Mouse (Mus musculus) neural tube, embryonic 13.5 days (tissue): ENCODE measurements around the gene Ogfod3. TPM values are rescaled to one million over a fixed set of nuclear protein-coding genes. Genes with fewer than 3 reads are reported as not detected.

Source experiments
- ATAC-seq: fragments of 200-750 bp; cut with Nextera tagmentation; 2 replicates; pipeline ENCODE4 v1.8.0; 2017; ENCODE audit warnings: low read depth, mild to moderate bottlenecking, moderate TSS enrichment, moderate library complexity
- H3K27ac ChIP-seq: fragments of 300-500 bp; sonication (generic); replicated peaks from 2 replicates; pipeline ENCODE4 v1.5.1; 2015; ENCODE audit warnings: moderate library complexity, mild to moderate bottlenecking, inconsistent platforms
- H3K27me3 ChIP-seq: fragments of 300-500 bp; sonication (generic); 2 replicates; pipeline ENCODE4 v1.6.1; 2015; ENCODE audit warnings: mild to moderate bottlenecking, inconsistent platforms
- H3K36me3 ChIP-seq: fragments of 300-500 bp; sonication (generic); 2 replicates; pipeline ENCODE4 v1.6.1; 2015; ENCODE audit warnings: mild to moderate bottlenecking, inconsistent platforms
- H3K4me1 ChIP-seq: fragments of 300-500 bp; sonication (generic); replicated peaks from 2 replicates; pipeline ENCODE4 v1.6.1; 2015; ENCODE audit warnings: inconsistent platforms
- H3K4me2 ChIP-seq: fragments of 300-500 bp; sonication (generic); 2 replicates; pipeline ENCODE4 v1.6.1; 2015; ENCODE audit warnings: inconsistent platforms, mild to moderate bottlenecking, moderate library complexity
- H3K4me3 ChIP-seq: fragments of 300-500 bp; sonication (generic); 2 replicates; pipeline ENCODE4 v1.5.1; 2015; ENCODE audit warnings: mild to moderate bottlenecking, inconsistent platforms
- H3K9ac ChIP-seq: fragments of 300-500 bp; sonication (generic); 2 replicates; pipeline ENCODE4 v1.6.1; 2015; ENCODE audit warnings: moderate library complexity, mild to moderate bottlenecking, inconsistent platforms
- H3K9me3 ChIP-seq: fragments of 300-500 bp; sonication (generic); 2 replicates; pipeline ENCODE4 v1.6.1; 2016; ENCODE audit warnings: inconsistent platforms
- WGBS: fragments of 180-500 bp; shearing (Covaris S2); methylation state at CpG from one replicate; pipeline ENCODE4 v1.1.7; 2015; 5-methylcytosine and 5-hydroxymethylcytosine counted together
- polyA plus RNA-seq: library from polyadenylated mRNA; unstranded; fragments of >200 nt; fragmentation: Nextera tagmentation; extraction: Ambion mirVana; gene quantifications from 2 replicates; pipeline ENCODE4 v1.2.1, GENCODE M21; 2015

Ogfod3 gene
- polyA plus RNA-seq, 1 experiment from 2014 or later: 26.3 TPM

DNA sequence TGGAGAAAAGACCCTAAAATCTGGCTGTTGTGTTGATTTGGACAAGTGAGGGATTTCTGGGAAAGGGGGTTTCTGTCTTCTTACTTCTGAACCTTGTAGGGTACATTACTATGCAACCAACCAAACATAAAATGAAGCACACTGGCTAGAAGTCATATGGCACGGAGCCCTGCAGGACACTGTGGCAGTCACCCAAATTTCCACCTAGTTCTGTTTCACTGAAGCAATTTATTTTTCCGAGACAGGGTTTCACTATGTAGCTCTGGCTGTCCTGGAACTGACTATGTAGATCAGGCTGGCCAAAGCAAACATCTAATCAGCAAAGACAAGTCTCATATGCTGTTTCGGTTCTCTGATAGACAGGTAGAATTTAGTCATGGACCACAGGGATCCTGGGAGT is 14.8 kb downstream of the Ogfod3 start:
- Histone ChIP-seq H3K4me3 (no peak overlapping the region), H3K4me1 (no peaks in the 10 kb centered on the region), H3K9ac (no peak overlapping the region), H3K27ac (no peak overlapping the region), H3K4me2 (no peak overlapping the region), H3K36me3 (peaks cover 18% of the 10 kb centered on the region), H3K27me3 (no peaks in the 10 kb centered on the region), H3K9me3 (no peaks in the 10 kb centered on the region)
- 90% methylated on average over 3 of the region's 3 CpGs for WGBS
- ATAC-seq: no peak

DNA sequence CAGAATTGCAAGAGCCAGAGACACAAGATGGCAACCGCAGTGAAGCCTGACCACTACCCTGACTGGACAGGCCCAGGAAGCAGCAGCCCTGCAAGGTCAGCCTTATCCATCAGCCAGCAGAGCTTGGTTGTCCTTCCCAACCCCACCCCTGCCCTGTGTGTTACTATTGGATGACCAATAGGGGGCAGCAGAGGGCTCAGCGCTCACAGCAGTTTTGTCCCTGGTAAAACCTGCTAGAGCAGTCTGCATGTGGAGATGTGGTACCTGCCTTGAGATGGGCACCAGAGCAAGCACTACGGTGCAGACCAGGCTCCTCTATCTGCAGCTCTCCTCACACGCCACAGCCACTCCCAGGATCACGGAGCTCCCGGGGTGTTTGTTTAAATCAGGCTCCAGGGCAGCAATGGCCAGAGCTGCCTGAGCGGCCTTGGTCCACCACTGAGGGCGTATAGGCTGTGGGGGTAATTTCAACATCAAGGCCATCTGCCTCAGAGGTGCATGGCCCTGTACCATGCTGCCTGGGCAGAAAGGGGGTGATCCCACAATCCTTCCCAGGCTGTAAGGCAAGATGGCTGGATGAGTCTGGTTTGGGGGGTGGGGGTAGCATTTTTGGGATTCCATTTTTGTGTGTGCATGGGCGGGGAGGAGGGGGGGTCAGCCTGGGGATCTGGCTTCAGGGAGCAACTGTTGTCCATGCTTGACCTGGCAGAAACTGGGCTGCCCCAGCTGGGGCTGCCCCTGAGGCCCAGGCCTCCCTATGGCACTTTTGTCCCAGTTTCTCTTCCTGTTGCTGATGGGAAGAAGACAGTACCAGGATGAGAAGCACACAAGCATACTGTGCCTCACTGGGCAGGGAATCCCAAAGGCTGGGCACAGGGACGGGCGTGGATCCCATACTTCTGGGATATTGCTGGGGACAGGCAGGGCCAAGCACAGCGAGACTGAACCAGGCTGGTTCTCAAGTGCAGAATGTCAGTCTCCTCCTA is 27.9 kb downstream of the Ogfod3 start:
- Histone ChIP-seq H3K36me3 (peaks cover 9% of the 10 kb centered on the region; the same call in 1 of the 2 replicates), H3K4me3 (no peak overlapping the region), H3K4me2 (no peak overlapping the region), H3K9me3 (no peaks in the 10 kb centered on the region), H3K27me3 (no peaks in the 10 kb centered on the region), H3K27ac (no peak overlapping the region), H3K9ac (no peak overlapping the region), H3K4me1 (no peaks in the 10 kb centered on the region; the same call in 1 of the 2 replicates)
- 59% methylated on average over 12 of the region's 12 CpGs for WGBS
- ATAC-seq: no peak

DNA sequence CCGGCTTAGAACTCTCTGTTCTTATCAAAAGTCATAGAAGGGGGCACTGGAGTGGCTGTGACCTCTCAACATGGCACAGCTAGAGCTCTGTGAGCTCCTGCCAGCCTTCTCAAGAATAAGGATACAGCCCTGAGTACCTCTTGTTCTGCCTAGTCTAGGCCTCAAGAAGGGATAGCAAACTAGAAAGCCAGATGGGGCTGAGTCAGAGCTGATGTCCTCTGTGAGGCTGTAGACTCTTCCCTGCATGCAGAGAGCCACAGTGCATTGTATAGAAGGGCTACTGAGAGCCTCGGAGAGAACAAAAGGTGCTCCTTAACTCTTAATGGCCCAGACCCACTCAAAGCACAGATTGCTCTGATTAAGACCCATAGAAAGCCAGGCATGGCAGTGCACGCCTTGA is 30.3 kb downstream of the Ogfod3 start:
- Histone ChIP-seq H3K9me3 (no peaks in the 10 kb centered on the region), H3K4me3 (no peak overlapping the region), H3K4me2 (no peak overlapping the region), H3K4me1 (no peaks in the 10 kb centered on the region; the same call in 1 of the 2 replicates), H3K9ac (no peak overlapping the region), H3K36me3 (0 out of 2 replicates have a peak, but pooled peaks cover 8% of the 10 kb centered on the region), H3K27ac (no peak overlapping the region), H3K27me3 (no peaks in the 10 kb centered on the region)
- 39% methylated on average over 3 of the region's 3 CpGs for WGBS
- no peak for ATAC-seq

DNA sequence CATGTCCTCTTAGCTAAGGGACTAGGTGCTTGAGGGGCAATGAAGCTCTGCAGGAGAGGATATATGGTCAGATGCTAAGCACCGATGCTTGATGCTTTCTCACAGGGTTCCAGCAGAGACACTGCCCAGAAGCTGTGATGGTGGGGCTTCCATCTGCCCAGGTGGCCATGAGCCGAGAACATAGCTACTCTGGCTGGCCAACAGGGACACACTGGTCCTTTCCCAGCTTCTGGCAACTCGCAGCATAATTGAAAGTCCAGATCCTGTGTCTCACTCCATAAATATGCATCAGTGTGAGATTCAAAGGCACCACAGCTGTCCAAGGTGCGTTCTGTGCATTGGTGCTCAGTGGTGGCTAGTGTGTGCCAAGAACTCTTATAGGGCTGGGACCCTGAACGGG is 31.3 kb downstream of the Ogfod3 start:
- Histone ChIP-seq H3K9me3 (no peaks in the 10 kb centered on the region), H3K4me2 (no peak overlapping the region), H3K36me3 (0 out of 2 replicates have a peak, but pooled peaks cover 8% of the 10 kb centered on the region), H3K4me3 (no peak overlapping the region), H3K27ac (no peak overlapping the region), H3K27me3 (no peaks in the 10 kb centered on the region), H3K4me1 (no peaks in the 10 kb centered on the region; the same call in 1 of the 2 replicates), H3K9ac (no peak overlapping the region)
- no peak for ATAC-seq
- WGBS: 75% methylated on average over 5 of the region's 5 CpGs

DNA sequence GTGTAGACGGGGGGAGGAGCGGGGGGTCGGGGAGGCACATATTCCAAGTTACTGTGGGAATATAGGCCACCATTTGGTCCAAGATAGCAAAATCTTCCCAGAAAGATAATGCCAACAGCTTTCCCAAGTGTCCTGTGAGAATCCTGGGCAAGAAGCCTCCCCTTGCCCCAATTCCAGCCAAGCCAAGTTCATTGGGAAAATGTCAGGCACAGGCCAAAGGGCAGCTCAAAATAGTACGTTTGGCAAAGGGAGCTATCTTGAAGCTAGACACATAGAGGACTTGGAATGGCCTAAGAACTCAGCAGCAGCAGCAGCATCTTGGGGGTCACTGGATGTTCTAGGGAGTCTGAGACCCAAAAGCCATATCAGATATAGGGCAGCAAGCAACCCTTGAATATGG is 40.8 kb downstream of the Ogfod3 start:
- no peak overlapping the region for H3K4me3 ChIP-seq
- no peak for ATAC-seq

DNA sequence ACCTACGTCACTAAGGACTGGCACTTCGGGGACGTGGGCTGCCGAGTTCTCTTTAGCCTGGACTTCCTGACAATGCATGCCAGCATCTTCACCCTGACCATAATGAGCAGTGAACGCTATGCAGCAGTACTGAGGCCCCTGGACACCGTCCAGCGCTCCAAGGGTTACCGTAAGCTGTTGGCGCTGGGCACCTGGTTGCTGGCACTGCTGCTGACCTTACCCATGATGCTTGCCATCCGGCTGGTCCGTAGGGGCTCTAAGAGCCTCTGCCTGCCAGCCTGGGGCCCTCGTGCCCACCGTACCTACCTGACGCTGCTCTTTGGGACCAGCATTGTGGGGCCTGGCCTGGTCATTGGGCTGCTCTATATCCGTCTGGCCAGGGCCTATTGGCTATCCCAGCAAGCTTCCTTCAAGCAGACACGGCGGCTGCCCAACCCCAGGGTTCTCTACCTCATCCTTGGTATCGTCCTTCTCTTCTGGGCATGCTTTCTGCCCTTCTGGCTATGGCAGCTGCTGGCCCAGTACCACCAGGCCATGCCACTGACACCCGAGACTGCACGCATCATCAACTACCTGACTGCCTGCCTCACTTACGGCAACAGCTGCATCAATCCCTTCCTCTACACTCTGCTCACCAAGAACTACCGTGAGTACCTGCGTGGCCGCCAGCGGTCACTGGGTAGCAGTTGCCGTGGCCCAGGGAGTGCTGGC is 43.7 kb downstream of the Ogfod3 start:
- peaks cover 9% of the 10 kb centered on the region for H3K4me1 ChIP-seq
- WGBS: 94% methylated on average over 26 of the region's 26 CpGs
- no peak overlapping the region for H3K4me3 ChIP-seq
- no peak overlapping the region for H3K27ac ChIP-seq
- no peak overlapping the region for H3K4me2 ChIP-seq
- peaks cover 31% of the 10 kb centered on the region for H3K27me3 ChIP-seq
- no peaks in the 10 kb centered on the region for H3K9me3 ChIP-seq
- no peak for ATAC-seq
- H3K36me3 ChIP-seq: no peaks in the 10 kb centered on the region
- H3K9ac ChIP-seq: no peak overlapping the region

More for the DNA sequence above, 40.8 kb downstream of the Ogfod3 start:
- H3K4me2 ChIP-seq: no peak overlapping the region
- H3K9ac ChIP-seq: no peak overlapping the region
- H3K4me1 ChIP-seq: no peaks in the 10 kb centered on the region
- H3K27me3 ChIP-seq: peaks cover 5% of the 10 kb centered on the region; the same call in 1 of the 2 replicates
- no peaks in the 10 kb centered on the region for H3K9me3 ChIP-seq
- 85% methylated on average over 4 of the region's 4 CpGs for WGBS
- no peaks in the 10 kb centered on the region for H3K36me3 ChIP-seq
- H3K27ac ChIP-seq: no peak overlapping the region

DNA sequence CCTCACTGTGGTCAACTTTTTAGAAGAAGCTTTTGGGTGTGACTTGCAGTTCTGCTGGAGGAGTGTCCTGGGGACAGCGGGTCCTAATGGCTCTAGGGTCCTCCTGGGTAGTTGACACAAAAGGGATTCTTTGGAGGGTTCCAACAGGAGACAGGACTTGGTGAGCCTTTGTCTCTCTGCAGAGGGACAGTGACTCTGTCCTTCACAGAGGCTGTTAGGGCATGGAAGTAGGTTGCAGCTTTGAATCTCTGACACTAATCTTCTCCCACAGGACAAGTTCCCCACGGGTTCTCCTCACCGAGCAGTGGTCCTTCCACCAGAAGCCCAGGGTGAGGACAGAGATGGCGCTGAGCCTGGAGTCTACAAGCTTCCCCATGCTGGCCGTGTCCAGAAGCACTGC is 44.5 kb downstream of the Ogfod3 start, which contains the start of gene Uts2r:
Uts2r (plus strand) TSS at position 301 of the 400 bp plus-strand sequence.
- no peak for ATAC-seq
- Histone ChIP-seq H3K9ac (no peak within 1 kb of the TSS), H3K36me3 (no peaks in the 10 kb centered on the region), H3K27me3 (peaks cover 39% of the 10 kb centered on the region), H3K4me3 (no peak within 1 kb of the TSS), H3K9me3 (no peaks in the 10 kb centered on the region), H3K4me1 (peaks cover 11% of the 10 kb centered on the region), H3K27ac (no peak within 1 kb of the TSS), H3K4me2 (no peak within 1 kb of the TSS)
- 90% methylated on average over 5 of the region's 5 CpGs for WGBS

DNA sequence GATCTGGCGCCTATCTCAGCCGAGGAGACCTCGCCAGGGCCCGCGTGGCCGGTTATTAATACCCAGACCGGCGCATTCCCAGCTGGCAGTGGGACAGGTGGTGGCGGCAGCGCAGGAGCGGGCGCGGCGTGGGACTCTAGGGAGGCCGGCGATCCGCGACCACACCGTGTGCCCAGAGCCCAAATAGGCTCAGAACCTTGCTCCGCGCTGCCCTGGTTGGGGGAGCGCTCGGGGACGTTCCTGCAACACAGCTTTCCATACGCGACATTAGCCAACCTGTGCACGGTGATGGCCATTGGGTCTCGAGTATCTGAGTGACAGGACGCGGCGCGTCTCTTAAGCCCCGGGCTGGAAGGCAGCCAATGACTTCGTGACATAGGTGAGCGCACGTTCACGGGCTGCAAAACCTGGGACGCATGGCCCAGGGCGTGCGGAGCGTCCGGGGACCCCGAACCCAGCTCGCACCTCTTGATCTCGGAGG is 48.1 kb downstream of the Ogfod3 start:
- H3K27ac ChIP-seq: no peak overlapping the region
- no peak; the same call in 1 of the 2 replicates for ATAC-seq

DNA sequence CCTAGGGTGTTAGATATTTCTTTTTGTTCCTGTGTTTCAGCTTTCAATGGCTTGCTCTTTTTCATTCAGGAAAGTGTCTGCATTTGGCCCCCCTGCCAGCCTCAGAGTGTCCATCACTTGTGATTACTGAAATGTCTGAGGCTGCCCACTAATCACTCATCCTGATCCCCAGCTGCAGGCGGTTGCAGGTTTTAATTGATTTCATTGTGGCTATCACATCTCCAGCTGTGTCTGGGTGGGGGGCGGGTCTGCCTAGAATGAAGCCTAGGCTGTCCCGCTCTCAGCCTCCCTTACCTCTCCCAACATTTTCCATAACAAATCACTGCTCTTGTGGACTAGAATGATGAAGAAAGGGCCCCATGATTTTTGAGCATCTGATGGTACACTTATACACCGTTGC is 50.3 kb downstream of the Ogfod3 start:
- H3K4me1 ChIP-seq: peaks cover 26% of the 10 kb centered on the region
- ATAC-seq: 0 out of 2 replicates have a peak, but pooled peaks have one; percentile 47
- no peak overlapping the region for H3K9ac ChIP-seq
- no peaks in the 10 kb centered on the region for H3K9me3 ChIP-seq
- no peak overlapping the region for H3K4me3 ChIP-seq
- 0 out of 2 replicates have a peak overlapping the region, but pooled peaks have one; percentile 30 for H3K27ac ChIP-seq
- WGBS: 17% methylated on average over 4 of the region's 4 CpGs
- peaks cover 38% of the 10 kb centered on the region for H3K27me3 ChIP-seq
- no peak overlapping the region for H3K4me2 ChIP-seq
- H3K36me3 ChIP-seq: no peaks in the 10 kb centered on the region

More for the DNA sequence above, 48.1 kb downstream of the Ogfod3 start:
- Histone ChIP-seq H3K36me3 (no peaks in the 10 kb centered on the region), H3K4me3 (peak overlapping the region; percentile 41), H3K9me3 (no peaks in the 10 kb centered on the region), H3K4me1 (peaks cover 26% of the 10 kb centered on the region), H3K4me2 (peak overlapping the region; percentile 69), H3K9ac (peak overlapping the region; percentile 58), H3K27me3 (peaks cover 41% of the 10 kb centered on the region)
- WGBS: under 1% methylated on average over 45 of the region's 45 CpGs

DNA sequence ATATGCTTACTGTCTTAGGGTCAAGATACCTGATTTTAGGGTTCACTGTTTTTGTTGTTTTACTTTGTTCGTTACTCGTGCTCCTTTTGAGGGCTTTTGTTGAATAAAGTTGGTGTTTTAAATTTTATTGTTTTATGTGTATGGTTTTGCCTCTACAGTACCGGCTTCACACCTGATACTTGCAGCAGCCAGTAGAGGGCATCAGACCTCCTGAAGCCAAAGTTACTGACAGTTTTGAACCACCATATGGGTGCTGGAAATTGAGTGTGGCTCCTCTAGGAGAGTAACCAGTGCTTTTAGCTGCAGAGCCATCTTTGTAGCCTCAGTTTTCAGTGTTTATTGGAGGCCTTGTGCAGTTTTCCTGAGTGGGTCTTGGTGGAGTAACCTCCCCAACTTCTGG is 56.3 kb downstream of the Ogfod3 start:
- H3K36me3 ChIP-seq: no peaks in the 10 kb centered on the region
- no peak overlapping the region for H3K27ac ChIP-seq
- no peak overlapping the region for H3K9ac ChIP-seq
- ATAC-seq: no peak
- H3K27me3 ChIP-seq: no peaks in the 10 kb centered on the region
- WGBS: 69% methylated on average over 3 of the region's 3 CpGs
- H3K4me3 ChIP-seq: no peak overlapping the region
- H3K9me3 ChIP-seq: no peaks in the 10 kb centered on the region
- H3K4me2 ChIP-seq: no peak overlapping the region
- H3K4me1 ChIP-seq: no peaks in the 10 kb centered on the region

DNA sequence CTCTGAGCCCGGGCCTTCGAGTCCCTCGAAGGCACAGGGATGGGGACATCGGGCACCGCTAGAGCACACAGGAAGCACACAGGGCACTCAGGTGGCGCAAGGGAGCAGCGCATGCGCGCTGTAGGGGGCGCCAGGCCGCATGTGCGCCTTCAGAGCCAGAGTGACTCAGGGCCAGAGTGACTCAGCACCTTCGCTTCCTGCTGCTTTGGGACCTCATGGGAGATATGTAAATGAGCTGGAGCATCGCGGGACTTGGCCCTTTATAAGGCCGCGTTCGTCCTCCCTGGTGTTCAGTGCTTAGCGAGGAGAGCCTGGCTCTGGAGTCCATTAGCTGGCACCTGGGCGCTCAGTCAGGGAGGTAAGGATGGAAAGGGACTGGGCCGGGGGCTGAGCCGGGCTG is 58.6 kb downstream of the Ogfod3 start, which contains the start of gene Tex19.1:
Tex19.1 (plus strand) TSS at position 279 of the 400 bp plus-strand sequence.
- Histone ChIP-seq H3K27ac (no peak within 1 kb of the TSS), H3K4me1 (0 out of 2 replicates have a peak, but pooled peaks cover 3% of the 10 kb centered on the region)
- WGBS: 91% methylated on average over 22 of the region's 22 CpGs

More for the DNA sequence above, 58.6 kb downstream of the Ogfod3 start, which contains the start of gene Tex19.1:
- no peak within 1 kb of the TSS for H3K4me3 ChIP-seq
- no peak for ATAC-seq
- no peak within 1 kb of the TSS for H3K9ac ChIP-seq
- H3K27me3 ChIP-seq: no peaks in the 10 kb centered on the region
- H3K36me3 ChIP-seq: no peaks in the 10 kb centered on the region
- no peaks in the 10 kb centered on the region for H3K9me3 ChIP-seq
- H3K4me2 ChIP-seq: no peak within 1 kb of the TSS
